Mouse (Mus musculus): ENCODE measurements at regions not wholly inside any gene's neighbourhood (a gene's known extent, or its start where the extent isn't known, plus 50 kb on each side); places are given as distances from the start of the nearest gene placed in this dataset.

- Histone ChIP-seq H3K4me2 (no peak overlapping the region), H3K27ac (no peak overlapping the region), H3K9me3 (replicated peaks) (no peaks in the 10 kb centered on the region), H3K27me3 (replicated peaks) (no peaks in the 10 kb centered on the region), H3K4me3 (no peak overlapping the region), H3K36me3 (no peaks in the 10 kb centered on the region), H3K9ac (no peak overlapping the region), H3K4me1 (no peaks in the 10 kb centered on the region)
- ATAC-seq: no peak
- WGBS (ENCODE audit: insufficient replicate concordance): 64% methylated on average over 9 of the region's 9 CpGs
Measured at GRCm38 (mm10) chr15:24513926-24514325, 899.6 kb downstream of the Basp1 start.

DNA sequence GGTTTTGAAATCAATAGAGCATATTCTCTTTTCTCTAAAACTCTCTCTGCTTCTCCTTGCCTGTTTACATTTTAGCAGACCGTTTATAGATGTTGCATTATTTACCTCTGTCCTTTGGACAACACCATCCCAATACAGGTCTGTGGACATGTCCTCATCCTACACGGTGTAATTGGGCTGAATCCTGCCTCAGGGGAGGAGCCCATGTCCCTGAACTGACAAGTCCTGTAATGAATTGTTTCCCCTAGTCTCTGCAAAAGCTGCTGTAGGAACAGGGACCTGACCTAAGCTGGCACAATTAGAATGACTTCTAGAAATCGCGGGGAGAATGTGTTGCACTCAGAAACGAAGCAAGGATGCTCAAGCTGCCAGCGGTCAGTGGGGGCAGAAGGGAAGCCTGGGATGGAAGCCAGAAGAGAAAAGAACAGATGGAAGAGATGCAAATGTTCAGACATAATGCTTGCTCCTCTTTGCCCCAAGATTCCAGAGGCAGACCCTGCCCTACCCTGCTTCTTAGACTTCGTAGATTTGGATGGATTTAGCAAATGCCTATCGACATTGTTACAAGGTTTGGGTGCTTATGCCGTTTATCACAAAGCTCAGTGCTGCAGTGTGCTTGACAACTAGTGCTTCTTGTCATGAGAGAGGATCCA, 911.5 kb downstream of the Basp1 start:
- no peaks in the 10 kb centered on the region for H3K9me3 ChIP-seq (replicated peaks)
- ATAC-seq: no peak
- no peaks in the 10 kb centered on the region for H3K4me1 ChIP-seq
- H3K9ac ChIP-seq: no peak overlapping the region
- no peaks in the 10 kb centered on the region for H3K36me3 ChIP-seq
- no peaks in the 10 kb centered on the region for H3K27me3 ChIP-seq (replicated peaks)
- H3K27ac ChIP-seq: no peak overlapping the region
- H3K4me2 ChIP-seq: no peak overlapping the region
- 65% methylated on average over 9 of the region's 9 CpGs for WGBS (ENCODE audit: insufficient replicate concordance)
- H3K4me3 ChIP-seq: no peak overlapping the region

DNA sequence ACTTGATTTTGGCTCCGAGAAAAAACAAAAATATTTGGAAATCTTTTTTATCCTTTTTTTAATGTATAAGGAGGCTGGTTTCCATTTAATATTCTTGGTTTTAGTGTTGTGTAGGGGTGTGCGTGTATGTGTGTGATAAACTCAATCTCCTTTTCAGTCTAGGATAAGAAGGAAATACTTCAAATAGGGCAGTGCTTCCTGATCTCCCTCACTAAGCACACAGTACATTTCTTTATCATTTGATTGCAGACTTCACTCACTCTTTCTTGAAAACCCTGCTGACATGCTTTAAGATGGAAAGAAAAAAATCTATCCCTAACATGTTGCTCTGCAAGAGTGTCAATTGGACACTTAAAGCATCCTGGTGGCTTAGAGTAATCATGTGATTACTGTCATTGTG, 927.3 kb downstream of the Basp1 start:
- H3K4me2 ChIP-seq: no peak overlapping the region
- no peaks in the 10 kb centered on the region for H3K9me3 ChIP-seq (replicated peaks)
- no peak overlapping the region for H3K4me3 ChIP-seq
- WGBS (ENCODE audit: insufficient replicate concordance): 69% methylated on average over 2 of the region's 2 CpGs
- H3K27me3 ChIP-seq (replicated peaks): no peaks in the 10 kb centered on the region
- no peak overlapping the region for H3K9ac ChIP-seq
- ATAC-seq: no peak
- H3K4me1 ChIP-seq: no peaks in the 10 kb centered on the region
- no peaks in the 10 kb centered on the region for H3K36me3 ChIP-seq
- no peak overlapping the region for H3K27ac ChIP-seq

- Histone ChIP-seq H3K9me3 (replicated peaks) (no peaks in the 10 kb centered on the region), H3K4me1 (no peaks in the 10 kb centered on the region), H3K36me3 (no peaks in the 10 kb centered on the region), H3K4me2 (no peak overlapping the region), H3K27ac (no peak overlapping the region), H3K9ac (no peak overlapping the region), H3K4me3 (no peak overlapping the region), H3K27me3 (replicated peaks) (no peaks in the 10 kb centered on the region)
- ATAC-seq: no peak
- 52% methylated on average over 1 of the region's 1 CpGs for WGBS (ENCODE audit: insufficient replicate concordance)
Measured at GRCm38 (mm10) chr15:24468239-24468638, 945.3 kb downstream of the Basp1 start.

DNA sequence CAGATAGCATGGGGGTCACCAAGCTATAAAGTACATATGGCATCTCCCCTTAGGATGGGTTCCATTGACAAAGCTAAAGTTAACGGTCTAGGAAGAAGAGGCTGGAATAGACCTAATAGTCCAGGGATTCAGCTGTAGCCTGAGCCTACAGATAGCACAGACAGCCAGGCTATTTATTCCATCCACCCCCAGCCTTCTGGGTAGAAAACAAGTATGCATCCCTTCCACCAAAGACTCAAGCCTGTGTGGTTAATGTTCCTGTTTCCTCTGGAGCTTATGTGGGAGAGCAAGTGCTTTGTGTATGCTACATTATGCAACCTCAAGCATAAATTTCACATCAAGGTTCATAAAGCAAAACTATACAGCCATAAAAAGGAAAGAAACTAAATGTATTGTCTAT, 955.8 kb downstream of the Basp1 start:
- WGBS (ENCODE audit: insufficient replicate concordance): 73% methylated on average over 1 of the region's 1 CpGs
- H3K9me3 ChIP-seq (replicated peaks): no peaks in the 10 kb centered on the region
- ATAC-seq: no peak
- H3K36me3 ChIP-seq: no peaks in the 10 kb centered on the region
- H3K27ac ChIP-seq: no peak overlapping the region
- H3K27me3 ChIP-seq (replicated peaks): no peaks in the 10 kb centered on the region
- no peak overlapping the region for H3K9ac ChIP-seq
- no peak overlapping the region for H3K4me3 ChIP-seq
- no peaks in the 10 kb centered on the region for H3K4me1 ChIP-seq
- H3K4me2 ChIP-seq: no peak overlapping the region

- no peak for ATAC-seq
- Histone ChIP-seq H3K9me3 (replicated peaks) (no peaks in the 10 kb centered on the region), H3K4me2 (no peak overlapping the region), H3K27ac (no peak overlapping the region), H3K27me3 (replicated peaks) (no peaks in the 10 kb centered on the region), H3K36me3 (no peaks in the 10 kb centered on the region), H3K4me1 (no peaks in the 10 kb centered on the region), H3K4me3 (no peak overlapping the region), H3K9ac (no peak overlapping the region)
- 56% methylated on average over 1 of the region's 1 CpGs for WGBS (ENCODE audit: insufficient replicate concordance)
Measured at GRCm38 (mm10) chr15:24433083-24433482, 980.5 kb downstream of the Basp1 start.

DNA sequence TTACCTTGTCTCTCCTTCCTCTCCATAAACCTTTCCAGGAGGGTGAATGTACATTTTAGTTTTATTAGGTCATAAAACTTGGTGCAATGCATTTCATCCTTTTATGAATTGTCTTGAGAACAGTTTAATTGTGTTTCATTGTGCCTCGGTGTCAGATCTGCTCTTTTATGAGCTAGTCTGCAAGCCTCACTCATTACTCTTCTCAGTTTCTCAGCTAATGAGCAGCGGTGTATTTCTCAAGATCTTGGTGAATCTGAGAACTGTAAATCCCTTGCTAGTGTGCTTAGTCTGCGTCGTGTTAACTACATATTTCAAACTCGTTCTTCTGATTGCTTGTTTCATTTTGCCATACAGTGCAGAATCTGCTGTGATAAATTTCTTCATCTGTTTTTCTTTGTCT, 984.4 kb downstream of the Basp1 start:
- H3K4me1 ChIP-seq: no peaks in the 10 kb centered on the region
- 63% methylated on average over 5 of the region's 5 CpGs for WGBS (ENCODE audit: insufficient replicate concordance)
- H3K4me2 ChIP-seq: no peak overlapping the region
- H3K4me3 ChIP-seq: no peak overlapping the region
- ATAC-seq: no peak
- H3K9me3 ChIP-seq (replicated peaks): no peaks in the 10 kb centered on the region
- H3K27ac ChIP-seq: no peak overlapping the region
- H3K27me3 ChIP-seq (replicated peaks): no peaks in the 10 kb centered on the region
- no peak overlapping the region for H3K9ac ChIP-seq
- no peaks in the 10 kb centered on the region for H3K36me3 ChIP-seq

DNA sequence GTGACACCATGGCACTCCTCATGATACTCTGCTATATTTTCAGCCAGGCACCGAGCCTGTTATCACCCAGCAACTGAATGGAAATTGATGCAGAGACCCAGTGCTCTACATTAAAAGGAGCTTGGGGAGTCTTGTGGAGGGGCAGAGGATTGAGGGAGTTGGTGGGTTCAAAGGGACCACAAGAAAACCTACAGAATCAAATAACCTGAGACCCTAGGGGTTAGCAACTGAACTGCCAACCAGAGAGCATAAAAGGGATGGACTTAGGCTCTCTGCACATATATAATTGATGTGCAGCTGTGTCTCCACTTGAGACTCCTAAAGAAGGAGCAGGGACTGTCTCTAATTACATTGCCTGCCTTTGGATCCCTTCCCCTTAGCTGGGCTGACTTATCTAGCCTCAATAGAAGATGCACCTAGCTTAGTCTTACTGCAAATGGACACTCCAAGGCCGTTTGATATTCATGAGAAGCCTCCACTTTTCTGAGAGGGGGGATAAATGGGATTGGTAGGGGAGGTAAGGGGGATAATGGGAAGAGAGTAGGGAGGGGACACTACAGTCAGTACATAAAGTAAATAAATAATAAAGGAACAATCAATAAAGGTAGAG, 991.1 kb downstream of the Basp1 start:
- Histone ChIP-seq H3K4me1 (no peaks in the 10 kb centered on the region), H3K9ac (no peak overlapping the region), H3K4me3 (no peak overlapping the region), H3K27me3 (replicated peaks) (no peaks in the 10 kb centered on the region), H3K27ac (no peak overlapping the region), H3K9me3 (replicated peaks) (no peaks in the 10 kb centered on the region), H3K4me2 (no peak overlapping the region), H3K36me3 (no peaks in the 10 kb centered on the region)
- no peak for ATAC-seq
- 45% methylated on average over 2 of the region's 2 CpGs for WGBS (ENCODE audit: insufficient replicate concordance)

DNA sequence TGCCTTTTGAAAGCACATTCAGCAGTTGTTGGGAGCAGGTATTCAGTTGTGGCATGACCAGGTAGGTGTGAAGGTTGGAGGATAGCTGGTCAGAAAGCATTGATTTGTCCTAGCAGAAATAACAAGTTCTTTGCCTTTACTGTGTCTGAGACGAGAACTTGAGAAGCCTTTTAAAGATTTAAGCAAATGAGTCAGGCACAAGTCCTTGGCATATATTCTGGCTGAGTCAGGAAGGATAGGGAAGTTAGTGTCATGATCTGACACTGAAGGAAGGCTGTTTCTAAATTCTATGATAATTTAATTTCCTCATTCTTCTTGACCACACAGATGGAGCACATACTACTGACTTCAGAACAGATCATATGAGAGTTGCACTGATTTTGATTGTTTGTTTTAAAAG, 993.8 kb downstream of the Basp1 start:
- Histone ChIP-seq H3K27me3 (replicated peaks) (no peaks in the 10 kb centered on the region), H3K4me3 (no peak overlapping the region), H3K36me3 (no peaks in the 10 kb centered on the region), H3K9me3 (replicated peaks) (no peaks in the 10 kb centered on the region), H3K27ac (no peak overlapping the region), H3K4me2 (no peak overlapping the region), H3K4me1 (no peaks in the 10 kb centered on the region), H3K9ac (no peak overlapping the region)
- 47% methylated on average over 1 of the region's 1 CpGs for WGBS (ENCODE audit: insufficient replicate concordance)
- no peak for ATAC-seq

DNA sequence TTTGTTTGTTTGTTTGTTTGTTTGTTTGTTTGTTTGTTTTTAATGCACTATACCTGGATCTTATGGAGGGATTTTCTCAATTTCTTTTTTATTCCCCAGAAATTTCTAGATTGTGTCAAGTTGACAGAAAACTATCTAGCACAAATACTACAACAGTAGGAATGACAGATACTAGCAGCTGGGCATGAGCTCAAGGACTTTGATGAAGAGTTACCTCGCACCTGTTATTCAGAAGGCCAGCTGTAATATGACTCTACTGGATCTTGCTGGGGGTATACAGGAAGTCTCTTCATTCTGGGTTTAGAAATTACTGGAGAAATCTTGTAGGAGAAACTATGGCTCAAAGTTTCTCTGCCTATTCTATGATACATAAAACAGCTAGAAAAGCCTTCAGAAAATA, 994.4 kb downstream of the Basp1 start:
- Histone ChIP-seq H3K4me3 (no peak overlapping the region), H3K9ac (no peak overlapping the region), H3K27ac (no peak overlapping the region), H3K36me3 (no peaks in the 10 kb centered on the region), H3K27me3 (replicated peaks) (no peaks in the 10 kb centered on the region), H3K4me2 (no peak overlapping the region), H3K9me3 (replicated peaks) (no peaks in the 10 kb centered on the region), H3K4me1 (no peaks in the 10 kb centered on the region)
- WGBS (ENCODE audit: insufficient replicate concordance): 47% methylated on average over 1 of the region's 1 CpGs
- no peak for ATAC-seq

- no peak for ATAC-seq
- Histone ChIP-seq H3K4me2 (no peak overlapping the region), H3K4me1 (no peaks in the 10 kb centered on the region), H3K27ac (no peak overlapping the region), H3K9me3 (replicated peaks) (no peaks in the 10 kb centered on the region), H3K9ac (no peak overlapping the region), H3K4me3 (no peak overlapping the region), H3K27me3 (replicated peaks) (no peaks in the 10 kb centered on the region), H3K36me3 (no peaks in the 10 kb centered on the region)
- 45% methylated on average over 3 of the region's 3 CpGs for WGBS (ENCODE audit: insufficient replicate concordance)
Measured at GRCm38 (mm10) chr15:24407691-24408090, 1005.9 kb downstream of the Basp1 start.

GRCm38 (mm10) chr15:24405305-24405704, 1008.3 kb downstream of the Basp1 start:
- Histone ChIP-seq H3K9me3 (replicated peaks) (no peaks in the 10 kb centered on the region), H3K4me2 (no peak overlapping the region), H3K27ac (no peak overlapping the region), H3K9ac (no peak overlapping the region), H3K27me3 (replicated peaks) (no peaks in the 10 kb centered on the region), H3K4me1 (no peaks in the 10 kb centered on the region), H3K4me3 (no peak overlapping the region), H3K36me3 (no peaks in the 10 kb centered on the region)
- ATAC-seq: no peak
- 47% methylated on average over 1 of the region's 1 CpGs for WGBS (ENCODE audit: insufficient replicate concordance)

GRCm38 (mm10) chr15:24400088-24400487, 1013.5 kb downstream of the Basp1 start:
- Histone ChIP-seq H3K27ac (no peak overlapping the region), H3K4me2 (no peak overlapping the region), H3K27me3 (replicated peaks) (no peaks in the 10 kb centered on the region), H3K4me1 (no peaks in the 10 kb centered on the region), H3K9me3 (replicated peaks) (no peaks in the 10 kb centered on the region), H3K9ac (no peak overlapping the region), H3K36me3 (no peaks in the 10 kb centered on the region), H3K4me3 (no peak overlapping the region)
- no peak for ATAC-seq
- 65% methylated on average over 2 of the region's 2 CpGs for WGBS (ENCODE audit: insufficient replicate concordance)
